Mouse (Mus musculus): ENCODE results near the gene Tlx1. TPM values are rescaled to one million over a fixed set of nuclear protein-coding genes. Genes with fewer than 3 reads are reported as not detected.

Tlx1 gene
- 0.03 TPM in 1 of 2 replicates, not detected in the other for polyA plus RNA-seq (2012; rRNA removed)

DNA sequence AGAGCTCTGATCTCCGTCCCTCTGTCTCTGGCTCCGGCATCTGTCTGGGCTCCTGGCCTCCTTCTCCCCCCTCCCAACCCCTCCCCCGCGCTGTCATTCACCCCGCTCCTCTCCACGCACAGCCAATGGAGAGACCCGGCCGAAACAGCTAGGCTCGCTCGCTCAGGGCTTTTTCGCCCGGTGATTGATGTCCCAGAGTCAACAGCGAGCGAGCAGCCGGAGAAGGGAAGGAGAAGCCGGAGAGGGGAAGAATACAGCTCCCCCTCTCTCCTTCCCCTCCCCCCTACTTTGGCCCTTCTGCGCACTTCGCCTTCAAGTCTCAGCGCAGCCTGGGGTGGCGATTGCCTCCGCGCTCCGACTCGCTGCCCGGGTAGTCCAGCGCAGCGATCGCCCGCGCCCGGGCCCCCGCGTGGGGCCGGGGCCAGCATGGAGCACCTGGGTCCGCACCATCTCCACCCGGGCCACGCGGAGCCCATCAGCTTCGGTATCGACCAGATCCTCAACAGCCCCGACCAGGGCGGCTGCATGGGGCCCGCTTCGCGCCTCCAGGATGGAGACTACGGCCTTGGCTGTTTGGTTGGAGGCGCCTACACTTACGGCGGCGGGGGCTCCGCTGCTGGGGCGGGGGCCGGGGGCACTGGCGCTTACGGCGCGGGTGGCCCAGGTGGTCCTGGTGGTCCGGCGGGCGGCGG, at the start of gene Tlx1:
Tlx1 (plus strand) TSS at position 191 of the 692 bp plus-strand sequence.

Other genes starting within 250 kb of the Tlx1 start
- gene Slf2, start 219.5 kb upstream of the Tlx1 start, polyA plus RNA-seq (2012; rRNA removed) = 9.9 and 14.2 TPM in 2 replicates
- 15.0 and 22.8 TPM in 2 replicates for gene Sema4g, start 161.6 kb upstream of the Tlx1 start, polyA plus RNA-seq (2012; rRNA removed)
- 2.2 and 2.3 TPM in 2 replicates for gene Twnk, start 145.0 kb upstream of the Tlx1 start, polyA plus RNA-seq (2012; rRNA removed)
- 76.7 and 110 TPM in 2 replicates for gene Mrpl43, start 144.2 kb upstream of the Tlx1 start, polyA plus RNA-seq (2012; rRNA removed)
- 103 and 131 TPM in 2 replicates for gene Lzts2, start 136.3 kb upstream of the Tlx1 start, polyA plus RNA-seq (2012; rRNA removed)
- 2.9 and 3.2 TPM in 2 replicates for gene Pdzd7, start 105.0 kb upstream of the Tlx1 start, polyA plus RNA-seq (2012; rRNA removed)
- gene Sfxn3, start 103.2 kb upstream of the Tlx1 start, polyA plus RNA-seq (2012; rRNA removed) = 22.8 and 22.9 TPM in 2 replicates
- gene Kazald1, start 75.4 kb upstream of the Tlx1 start, polyA plus RNA-seq (2012; rRNA removed) = 5.0 and 6.8 TPM in 2 replicates
- 0.03 and 0.08 TPM in 2 replicates for gene Lbx1, start 85.1 kb downstream of the Tlx1 start, polyA plus RNA-seq (2012; rRNA removed)
- 1.4 and 2.4 TPM in 2 replicates for gene Btrc, start 213.1 kb downstream of the Tlx1 start, polyA plus RNA-seq (2012; rRNA removed)

Measured in stomach, adult 2 months (tissue).